Mouse (Mus musculus) T-helper 17 cell (primary cell): ENCODE results near the gene Haghl.
"Not testable (repeated sequence)": the region's sequence is repeated elsewhere in the genome, so short reads cannot be mapped to it uniquely, and the experiment has no call there.

Experiments
- in situ Hi-C, 2 experiments: fragments of 300-600 bp; cut with MboI, MseI; formaldehyde crosslinking; loops; 1 replicate in 1 of 2; 2 replicates in 1 of 2; pipeline ENCODE4 v1.15.1; 2025; ENCODE audit warnings: high pct_unique_total_duplicates in 2 of 2

Haghl gene

GRCm38 (mm10) chr17:25748238-25748637 lies 37.2 kb downstream of the Haghl start:
- in situ Hi-C loops, result no loop called here

DNA sequence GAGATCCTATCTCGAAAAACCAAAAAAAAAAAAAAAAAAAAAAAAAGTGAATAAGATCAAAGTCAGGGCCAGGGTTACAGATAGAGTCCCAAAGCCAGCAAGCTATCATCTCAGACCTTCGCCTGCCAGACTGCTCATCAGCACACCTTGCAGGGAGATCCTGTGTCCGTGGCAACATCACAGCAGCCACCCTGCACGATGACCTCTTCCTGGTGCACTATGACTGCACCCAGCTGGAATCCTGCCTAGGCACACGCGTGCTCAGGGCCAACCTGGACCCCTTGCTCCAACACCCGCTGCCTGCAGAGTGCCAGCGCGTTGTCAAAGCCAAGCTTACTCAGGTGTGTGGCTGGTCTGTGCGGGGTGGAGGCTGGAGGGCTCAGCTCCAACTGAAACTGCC lies 41.2 kb downstream of the Haghl start:
- in situ Hi-C loops, result no loop called here

DNA sequence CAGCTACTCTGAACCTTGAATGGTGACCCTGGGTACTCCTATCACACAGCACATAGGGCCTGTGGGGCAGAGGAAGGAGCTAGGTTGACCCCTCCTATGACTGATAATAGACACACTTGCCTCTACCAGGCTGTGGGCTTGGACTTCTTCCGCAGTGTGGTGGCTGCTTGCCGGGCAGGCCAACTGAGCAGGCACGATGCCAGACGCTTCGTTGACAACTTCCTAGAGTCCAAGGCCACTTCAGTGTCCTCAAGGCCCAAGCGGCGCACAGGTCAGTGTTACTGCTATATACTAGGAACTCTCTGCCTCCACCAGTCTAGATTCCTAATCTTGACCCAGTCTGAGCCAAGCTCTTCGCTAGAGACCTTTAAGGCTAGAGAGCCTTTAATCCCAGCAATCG lies 41.6 kb downstream of the Haghl start:
- in situ Hi-C loops, result no loop called here

DNA sequence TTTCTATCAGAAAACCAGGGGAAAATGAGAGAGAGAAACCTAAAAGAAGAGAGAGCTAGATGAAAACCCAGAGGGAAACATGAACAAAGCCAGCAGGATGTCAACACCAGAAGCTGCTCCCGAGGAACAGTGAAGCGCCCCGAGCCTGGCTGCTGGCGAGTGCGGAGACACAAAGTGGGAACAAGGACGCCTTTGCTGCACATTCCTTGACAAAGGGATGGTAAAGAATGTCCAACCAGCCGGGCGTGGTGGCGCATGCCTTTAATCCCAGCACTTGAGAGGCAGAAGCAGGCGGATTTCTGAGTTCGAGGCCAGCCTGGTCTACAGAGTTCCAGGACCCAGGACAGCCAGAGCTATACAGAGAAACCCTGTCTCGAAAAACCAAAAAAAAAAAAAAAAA lies 44.0 kb downstream of the Haghl start:
- in situ Hi-C loops, result not testable (repeated sequence)

GRCm38 (mm10) chr17:25738861-25739260 lies 46.6 kb downstream of the Haghl start:
- in situ Hi-C loops, result no loop called here

DNA sequence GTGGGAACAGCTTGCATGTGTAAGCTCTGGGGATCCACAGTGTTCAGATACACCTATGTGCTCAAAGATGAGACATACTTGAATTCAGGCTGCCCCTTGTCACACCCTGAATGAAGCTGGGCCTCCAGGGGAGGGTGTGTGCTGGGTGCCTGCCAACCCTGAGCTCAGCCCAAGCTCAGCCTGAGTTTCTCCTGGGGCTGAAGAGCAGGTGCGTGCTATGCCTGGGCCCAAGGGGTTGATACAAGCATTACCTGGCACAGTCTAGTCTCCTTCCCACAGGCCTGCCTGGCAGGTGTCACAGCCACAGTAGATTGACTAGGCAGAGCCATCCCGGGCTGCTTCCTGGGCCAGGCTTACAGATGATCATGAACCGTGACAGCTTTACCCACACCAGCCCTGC lies 49.7 kb downstream of the Haghl start, which contains the start of gene Mslnl:
Gene Mslnl, plus strand, starts transcription at position 298 of the 400 bp plus-strand sequence.
- in situ Hi-C loops, result no loop called here

DNA sequence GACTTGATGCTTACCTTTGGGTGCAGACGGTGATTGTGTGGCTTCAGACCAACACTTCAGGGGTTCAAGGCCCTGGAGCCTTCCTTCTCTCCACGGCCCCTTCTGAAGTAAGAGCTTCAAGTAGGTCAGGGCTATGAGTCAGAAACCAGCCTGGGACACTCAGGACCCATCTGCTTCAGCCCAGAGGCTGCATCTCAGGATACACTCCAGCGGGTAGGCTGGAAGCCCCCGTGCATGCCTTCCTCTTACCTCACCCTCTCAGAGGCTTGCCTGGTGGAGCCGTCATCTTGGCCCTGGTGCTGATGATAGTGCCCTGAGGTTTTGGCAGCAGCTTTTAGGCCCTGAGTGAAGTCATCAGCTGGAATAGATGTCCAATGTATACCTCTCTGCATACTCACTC lies 50.2 kb downstream of the Haghl start:
- in situ Hi-C loops, result no loop called here

DNA sequence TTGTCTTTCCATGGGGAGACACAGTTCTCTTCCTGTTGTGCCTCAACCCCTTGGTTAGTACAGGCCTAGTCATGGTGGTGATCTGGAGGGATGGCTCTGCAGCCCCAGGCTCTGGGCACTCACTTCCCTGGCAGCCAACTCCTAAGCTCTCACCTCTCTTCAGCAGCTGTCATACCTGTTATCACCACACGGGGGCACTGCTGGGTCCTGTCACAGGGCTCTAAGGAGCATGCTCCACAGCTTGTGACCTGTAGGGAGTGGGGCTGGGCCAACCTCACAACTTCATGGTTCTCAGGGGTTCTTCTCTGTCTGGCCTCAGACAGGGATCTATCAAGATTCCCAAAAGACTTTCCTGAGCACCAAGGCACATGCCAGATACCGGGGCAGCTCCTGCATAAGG lies 53.4 kb downstream of the Haghl start:
- in situ Hi-C loops, result loop anchor here in 1 of 2 experiments (5.0 kb wide), 1 partner anchor 65 kb away; the partner anchor contains the start of genes AC134908.4 and Metrn
